9 mouse cellular contexts compared by ENCODE assay signal in genomic region chr5:117138295-117138988, GRCm38 (mm10). TPM values are rescaled to one million over a fixed set of nuclear protein-coding genes. Genes with fewer than 3 reads are reported as not detected.
DNase-seq lines count a peak whose midpoint lies in the region; ATAC-seq lines count a peak whose summit lies in the region.
"Had no signal": no experiment of that assay in that cellular context is flagged by ENCODE, and none has a peak within 500 bp of the region (broad histone marks: within the 10 kb centered on the region; RNA-seq: fewer than 3 reads in every experiment).

No protein-coding gene starts in this region.

- DNase-seq in ES-CJ7 (ENCODE audit: low read depth, low spot score) = peak; percentile 11
- DNase-seq in gastrocnemius, postnatal 25 days = peak; percentile 68
- peak; percentile 91 for DNase-seq in liver
- peak; percentile 73 for DNase-seq in skeletal muscle tissue, adult 2 months (ENCODE audit: low read depth, low spot score)
- DNase-seq in hindbrain, embryonic 11.5 days (ENCODE audit: low spot score) = no peak
- no peak for DNase-seq in cerebellum, adult 9-10 months
- DNase-seq in left cerebral cortex, postnatal 36 days (ENCODE audit: low spot score in 2 of 2) = no peak
- no peak for DNase-seq in layer of hippocampus, adult 11-12 months (ENCODE audit: low spot score)

- intact Hi-C loops in left cerebral cortex, postnatal 36 days (cut with DNase I) = no loop called here

- 90% methylated on average over 11 of the region's 11 CpGs for WGBS in hindbrain, embryonic 11.5 days

- H3K9ac ChIP-seq in hindbrain, embryonic 11.5 days (ENCODE audit: low read depth, low read length) = no peak overlapping the region
- H3K9ac ChIP-seq: limb, embryonic 15.5 days had no signal

- H3K9me3 ChIP-seq in hindbrain, embryonic 11.5 days (ENCODE audit: control insufficient read depth, low read length) = no peaks in the 10 kb centered on the region
- H3K9me3 ChIP-seq: limb, embryonic 15.5 days had no signal

- no peaks in the 10 kb centered on the region for H3K36me3 ChIP-seq in hindbrain, embryonic 11.5 days (ENCODE audit: control insufficient read depth, insufficient read depth, low read length)
- H3K36me3 ChIP-seq: limb, embryonic 15.5 days had no signal

- no peak overlapping the region for H3K4me3 ChIP-seq in hindbrain, embryonic 11.5 days (ENCODE audit: low read depth, low read length)
- H3K4me3 ChIP-seq: limb, embryonic 15.5 days had no signal

- H3K27ac ChIP-seq in hindbrain, embryonic 11.5 days (ENCODE audit: low read depth, low read length) = no peak overlapping the region
- H3K27ac ChIP-seq: limb, embryonic 15.5 days had no signal

- no peak for ATAC-seq in hindbrain, embryonic 11.5 days (ENCODE audit: low FRiP score)

- no peaks in the 10 kb centered on the region for H3K27me3 ChIP-seq in hindbrain, embryonic 11.5 days (ENCODE audit: control insufficient read depth, insufficient read depth, low read length)
- H3K27me3 ChIP-seq: limb, embryonic 15.5 days had no signal

- H3K4me1 ChIP-seq in hindbrain, embryonic 11.5 days (replicated peaks; ENCODE audit: control insufficient read depth, insufficient read depth, low read length) = peaks cover 2% of the 10 kb centered on the region; the same call in 1 of the 2 replicates

- H3K4me2 ChIP-seq in hindbrain, embryonic 11.5 days (replicated peaks; ENCODE audit: low read depth, low read length) = no peak overlapping the region
- H3K4me2 ChIP-seq: limb, embryonic 15.5 days had no signal

RNA-seq across cellular contexts. Expression of gene Taok3, which starts 18.5 kb away (rescaled TPM):
- 1 to 10 TPM; 4.4 to 5.8 TPM for total RNA-seq in gastrocnemius, postnatal 25 days (2021)
- polyA plus RNA-seq in hindbrain, embryonic 11.5 days (2014; fragmentation: Nextera tagmentation; extraction: Ambion mirVana) = 21.7 and 26.1 TPM in 2 replicates
- 10 to 100 TPM; 53.2 to 60.9 TPM for total RNA-seq in left cerebral cortex, postnatal 36 days (2021)

RNA-seq across cellular contexts. Expression of gene Suds3, which starts 22.5 kb away (rescaled TPM):
- total RNA-seq in gastrocnemius, postnatal 25 days (2021) = 10 to 100 TPM; 72.6 to 81.8 TPM
- 48.0 and 54.2 TPM in 2 replicates for polyA plus RNA-seq in hindbrain, embryonic 11.5 days (2014; fragmentation: Nextera tagmentation; extraction: Ambion mirVana)
- total RNA-seq in left cerebral cortex, postnatal 36 days (2021) = 100 to 1,000 TPM; 134 to 147 TPM

Comparison
In these comparisons a context has a peak if more than half of its experiments do, and no peak if none do; other contexts are left out.
1. DNase-seq: peak in ES-CJ7 (single experiment), gastrocnemius, postnatal 25 days (single experiment), liver (single experiment) and skeletal muscle tissue, adult 2 months (single experiment); none in hindbrain, embryonic 11.5 days (single experiment), cerebellum, adult 9-10 months (single experiment), left cerebral cortex, postnatal 36 days (0 of 2) and layer of hippocampus, adult 11-12 months (single experiment).
2. RNA of gene Taok3, which starts 18.5 kb away (total RNA-seq): 53.2 to 60.9 TPM in left cerebral cortex, postnatal 36 days; 4.4 to 5.8 TPM in gastrocnemius, postnatal 25 days; every median in the first group is over 4 times any median in the second.